Mouse (Mus musculus): Measurements from ENCODE around the gene Ispd.

- no peak for TF ChIP-seq CHD2 (IDR thresholded peaks at IDR 0.05; ENCODE audit: low read depth, low read length)
- no peak for TF ChIP-seq ZC3H11A (IDR thresholded peaks at IDR 0.05; ENCODE audit: borderline replicate concordance, low read depth, low read length)
- TF ChIP-seq HCFC1 (IDR thresholded peaks at IDR 0.05; ENCODE audit: borderline replicate concordance, insufficient read depth, low read length) = no peak
- no peak for TF ChIP-seq ZNF384 (IDR thresholded peaks at IDR 0.05; ENCODE audit: low read depth, low read length)
- TF ChIP-seq MAFK (IDR thresholded peaks at IDR 0.05; ENCODE audit: insufficient read depth, low read depth, low read length) = no peak
Observed at GRCm38 (mm10) chr12:36475269-36475668, 94.0 kb downstream of the Ispd start.
